Mouse (Mus musculus) liver, adult 2 months (tissue): ENCODE results near the gene Acap3. TPM values are rescaled to one million over a fixed set of nuclear protein-coding genes. Genes with fewer than 3 reads are reported as not detected.

Source experiments
- DNase-seq: peaks from one replicate; pipeline ENCODE4 v3.0.0-alpha.2; 2011; ENCODE audit warnings: low read depth, low spot score; ENCODE audit errors: extremely low read depth
- H3K27ac ChIP-seq: fragments of 200-500 bp; replicated peaks from 2 replicates; pipeline ENCODE4 v1.5.1; 2012; ENCODE audit warnings: low read depth, mild to moderate bottlenecking, control low read depth, inconsistent platforms, low read length; ENCODE audit not compliant: insufficient read depth
- H3K27me3 ChIP-seq: fragments of 200-500 bp; 2 replicates; pipeline ENCODE4 v1.6.1; 2012; ENCODE audit warnings: mild to moderate bottlenecking, moderate library complexity, low read length, inconsistent platforms; ENCODE audit not compliant: control insufficient read depth, insufficient read depth
- H3K36me3 ChIP-seq: fragments of 200-500 bp; 2 replicates; pipeline ENCODE4 v1.6.1; 2012; ENCODE audit warnings: low read length, inconsistent platforms; ENCODE audit not compliant: control insufficient read depth, insufficient read depth
- H3K4me1 ChIP-seq: fragments of 200-500 bp; 2 replicates; pipeline ENCODE4 v1.6.1; 2011; ENCODE audit warnings: low read length; ENCODE audit not compliant: control insufficient read depth, insufficient read depth
- H3K4me3 ChIP-seq: fragments of 200-500 bp; 2 replicates; pipeline ENCODE4 v1.5.1; 2011; ENCODE audit warnings: low read depth, mild to moderate bottlenecking, control low read depth, low read length, moderate library complexity; ENCODE audit not compliant: insufficient read depth
- H3K79me2 ChIP-seq: fragments of 200-500 bp; 2 replicates; pipeline ENCODE4 v1.6.1; 2012; ENCODE audit warnings: inconsistent platforms, mild to moderate bottlenecking, low read length, moderate library complexity; ENCODE audit not compliant: control insufficient read depth, insufficient read depth
- H3K9ac ChIP-seq: fragments of 200-500 bp; 2 replicates; pipeline ENCODE4 v1.6.1; 2012; ENCODE audit warnings: low read depth, mild to moderate bottlenecking, control low read depth, inconsistent platforms, low read length
- CTCF ChIP-seq: fragments of 200-500 bp; IDR thresholded peaks from 2 replicates; pipeline ENCODE4 v1.5.1; 2011; ENCODE audit warnings: low read depth, low read length, control low read depth
- POLR2A ChIP-seq: fragments of 200-500 bp; IDR thresholded peaks from 2 replicates; pipeline ENCODE4 v1.6.1; 2011; ENCODE audit warnings: low read length, control low read depth; ENCODE audit not compliant: insufficient read depth; ENCODE audit errors: extremely low read depth
- WGBS: fragments of 180-500 bp; shearing (Covaris S2); methylation state at CpG from one replicate; pipeline ENCODE4 v1.1.7; 2018; 5-methylcytosine and 5-hydroxymethylcytosine counted together
- polyA plus RNA-seq: library from polyadenylated mRNA; depleted of rRNA; stranded (reverse); fragments of >200 nt; gene quantifications from 2 replicates; pipeline ENCODE4 v1.2.3, GENCODE M21; 2012
- total RNA-seq: library from RNA; depleted of rRNA; stranded (reverse); fragments of >200 nt; gene quantifications from 2 replicates; pipeline ENCODE4 v1.2.3, GENCODE M21; 2014

The Acap3 gene
- total and polyA plus RNA-seq, 2 experiments: 2.5 to 6.9 TPM

- Histone ChIP-seq H3K4me1 (peaks cover 3% of the 10 kb centered on the region; the same call in 1 of the 2 replicates), H3K36me3 (no peaks in the 10 kb centered on the region), H3K4me3 (peak overlapping the region; percentile 18; the same call in 1 of the 2 replicates), H3K9ac (peak overlapping the region; percentile 47; the same call in 1 of the 2 replicates), H3K79me2 (peaks cover 8% of the 10 kb centered on the region; the same call in 1 of the 2 replicates), H3K27me3 (no peaks in the 10 kb centered on the region), H3K27ac (peak overlapping the region; percentile 17; the same call in 1 of the 2 replicates)
- 61% methylated on average over 8 of the region's 8 CpGs for whole genome bisulfite sequencing
- TF ChIP-seq POLR2A (no peak), CTCF (no peak)
- DNase-seq: no peak
These were observed 2.8 kb downstream of the Acap3 start for GRCm38 (mm10) chr4:155894311-155894881.

- Histone ChIP-seq H3K4me3 (peak overlapping the region; percentile 23; the same call in 1 of the 2 replicates), H3K36me3 (no peaks in the 10 kb centered on the region), H3K79me2 (peaks cover 8% of the 10 kb centered on the region; the same call in 1 of the 2 replicates), H3K27ac (peak overlapping the region; percentile 54), H3K4me1 (peaks cover 3% of the 10 kb centered on the region; the same call in 1 of the 2 replicates), H3K9ac (peak overlapping the region; percentile 56), H3K27me3 (no peaks in the 10 kb centered on the region)
- TF ChIP-seq CTCF: no peak
- DNase-seq: no peak
- 59% methylated on average over 6 of the region's 6 CpGs for WGBS
These were observed 3.6 kb downstream of the Acap3 start for GRCm38 (mm10) chr4:155895216-155895615.

GRCm38 (mm10) chr4:155895826-155896225, 4.2 kb downstream of the Acap3 start:
- Histone ChIP-seq H3K9ac (no peak overlapping the region), H3K4me3 (no peak overlapping the region), H3K79me2 (peaks cover 8% of the 10 kb centered on the region; the same call in 1 of the 2 replicates), H3K27ac (no peak overlapping the region), H3K36me3 (no peaks in the 10 kb centered on the region), H3K4me1 (peaks cover 3% of the 10 kb centered on the region; the same call in 1 of the 2 replicates), H3K27me3 (no peaks in the 10 kb centered on the region)
- TF ChIP-seq CTCF: no peak
- TF ChIP-seq POLR2A: no peak
- WGBS: 89% methylated on average over 4 of the region's 4 CpGs
- DNase-seq: no peak

- 99% methylated on average over 12 of the region's 12 CpGs for WGBS
These were observed 4.8 kb downstream of the Acap3 start for GRCm38 (mm10) chr4:155896461-155896860.

GRCm38 (mm10) chr4:155898318-155898717, 6.7 kb downstream of the Acap3 start:
- H3K27me3 ChIP-seq: no peaks in the 10 kb centered on the region
- H3K79me2 ChIP-seq: peaks cover 4% of the 10 kb centered on the region; the same call in 1 of the 2 replicates
- H3K36me3 ChIP-seq: no peaks in the 10 kb centered on the region
- DNase-seq: no peak
- H3K27ac ChIP-seq: no peak overlapping the region
- H3K4me1 ChIP-seq: peaks cover 1% of the 10 kb centered on the region; the same call in 1 of the 2 replicates
- TF ChIP-seq CTCF (no peak), POLR2A (no peak)
- no peak overlapping the region for H3K4me3 ChIP-seq
- WGBS: 100% methylated on average over 2 of the region's 2 CpGs
- no peak overlapping the region for H3K9ac ChIP-seq

More at GRCm38 (mm10) chr4:155896461-155896860, 4.8 kb downstream of the Acap3 start:
- Histone ChIP-seq H3K27me3 (no peaks in the 10 kb centered on the region), H3K9ac (no peak overlapping the region), H3K4me3 (no peak overlapping the region), H3K27ac (no peak overlapping the region), H3K79me2 (peaks cover 8% of the 10 kb centered on the region; the same call in 1 of the 2 replicates), H3K4me1 (peaks cover 3% of the 10 kb centered on the region; the same call in 1 of the 2 replicates), H3K36me3 (no peaks in the 10 kb centered on the region)
- DNase-seq: no peak
- no peak for TF ChIP-seq POLR2A

GRCm38 (mm10) chr4:155899355-155899754, 7.7 kb downstream of the Acap3 start:
- WGBS: 79% methylated on average over 7 of the region's 7 CpGs
- DNase-seq: no peak
- H3K79me2 ChIP-seq: peaks cover 4% of the 10 kb centered on the region; the same call in 1 of the 2 replicates
- no peak overlapping the region for H3K9ac ChIP-seq
- H3K4me1 ChIP-seq: no peaks in the 10 kb centered on the region
- no peaks in the 10 kb centered on the region for H3K36me3 ChIP-seq
- no peak overlapping the region for H3K27ac ChIP-seq
- H3K4me3 ChIP-seq: no peak overlapping the region
- TF ChIP-seq POLR2A (no peak), CTCF (no peak)
- H3K27me3 ChIP-seq: no peaks in the 10 kb centered on the region
